Mouse (Mus musculus) neutrophil, adult 83 days (primary cell): ENCODE results near the gene Fgfr1op2. TPM values are rescaled to one million over a fixed set of nuclear protein-coding genes. Genes with fewer than 3 reads are reported as not detected.

Source experiments
- total RNA-seq, 2 experiments: library from RNA; stranded (reverse); gene quantifications; one replicate each; pipeline ENCODE4 v1.2.4; 2023

Gene Fgfr1op2
- 10 to 100 TPM; 85.2 to 87.9 TPM for total RNA-seq

GRCm38 (mm10) chr6:146576903-146577302 lies at the start of gene Fgfr1op2:
Gene Fgfr1op2 (plus strand): TSS chr6:146577203.

GRCm38 (mm10) chr6:146577310-146578109 lies 507 bp downstream of the Fgfr1op2 start, which contains the start of gene Ints13:
Gene Ints13 (minus strand): TSS chr6:146577835.

GRCm38 (mm10) chr6:146642276-146643183 lies 65.5 kb downstream of the Fgfr1op2 start, which contains the start of the genes Med21 and Tm7sf3:
Gene Med21 (plus strand): TSS chr6:146642547.
Gene Tm7sf3 (minus strand): TSS chr6:146642824.

Other genes with a start within 250 kb of the Fgfr1op2 start
- 10 to 100 TPM; 55.4 to 65.8 TPM for gene Itpr2, start 75.0 kb upstream of the Fgfr1op2 start, total RNA-seq
- 10 to 100 TPM; 34.9 to 39.5 TPM for gene Ints13, start 632 bp downstream of the Fgfr1op2 start, total RNA-seq
- 10 to 100 TPM; 42.0 to 43.9 TPM for gene Med21, start 65.3 kb downstream of the Fgfr1op2 start, total RNA-seq
- 10 to 100 TPM; 24.4 to 27.9 TPM for gene Tm7sf3, start 65.6 kb downstream of the Fgfr1op2 start, total RNA-seq
- 1 to 10 TPM; 7.4 to 7.8 TPM for gene Stk38l, start 147.8 kb downstream of the Fgfr1op2 start, total RNA-seq
- gene Arntl2, start 218.9 kb downstream of the Fgfr1op2 start, total RNA-seq = not detected